Mouse (Mus musculus): ENCODE measurements around the gene Gm17657.
"Not testable (repeated sequence)": the region's sequence is repeated elsewhere in the genome, so short reads cannot be mapped to it uniquely, and the experiment has no call there.

Gene Gm17657

GRCm38 (mm10) chr17:29502005-29502668 is 47.3 kb downstream of the Gm17657 start:
- no peak for DNase-seq (ENCODE audit: low read depth, low spot score)

- DNase-seq (ENCODE audit: low read depth, low spot score), result no peak
Observed at GRCm38 (mm10) chr17:29500802-29501469, 48.5 kb downstream of the Gm17657 start.

- DNase-seq (ENCODE audit: low read depth, low spot score), result no peak
Observed at GRCm38 (mm10) chr17:29500243-29500740, 49.1 kb downstream of the Gm17657 start.

GRCm38 (mm10) chr17:29499511-29499910 is 49.9 kb downstream of the Gm17657 start:
- DNase-seq (ENCODE audit: low read depth, low spot score), result no peak

- not testable (repeated sequence) for DNase-seq (ENCODE audit: low read depth, low spot score)
Observed at GRCm38 (mm10) chr17:29498952-29499351, 50.5 kb downstream of the Gm17657 start.

GRCm38 (mm10) chr17:29498028-29498427 is 51.4 kb downstream of the Gm17657 start:
- no peak for DNase-seq (ENCODE audit: low read depth, low spot score)

GRCm38 (mm10) chr17:29497481-29497880 is 52.0 kb downstream of the Gm17657 start:
- DNase-seq (ENCODE audit: low read depth, low spot score), result not testable (repeated sequence)

- no peak for DNase-seq (ENCODE audit: low read depth, low spot score)
Observed at GRCm38 (mm10) chr17:29497071-29497354, 52.4 kb downstream of the Gm17657 start.

- peak; percentile 46 for DNase-seq (ENCODE audit: low read depth, low spot score)
Observed at GRCm38 (mm10) chr17:29496211-29497070, 53.0 kb downstream of the Gm17657 start.

GRCm38 (mm10) chr17:29494732-29495076 is 54.7 kb downstream of the Gm17657 start:
- no peak for DNase-seq (ENCODE audit: low read depth, low spot score)

GRCm38 (mm10) chr17:29494062-29494731 is 55.2 kb downstream of the Gm17657 start:
- DNase-seq (ENCODE audit: low read depth, low spot score), result peak; percentile 77

- no peak for DNase-seq (ENCODE audit: low read depth, low spot score)
Observed at GRCm38 (mm10) chr17:29493461-29493980, 55.9 kb downstream of the Gm17657 start.

- peak; percentile 88 for DNase-seq (ENCODE audit: low read depth, low spot score)
Observed at GRCm38 (mm10) chr17:29492269-29493191, 56.9 kb downstream of the Gm17657 start.

GRCm38 (mm10) chr17:29491591-29492268 is 57.7 kb downstream of the Gm17657 start:
- peak; percentile 84 for DNase-seq (ENCODE audit: low read depth, low spot score)

- peak; percentile 39 for DNase-seq (ENCODE audit: low read depth, low spot score)
Observed at GRCm38 (mm10) chr17:29490713-29491581, 58.5 kb downstream of the Gm17657 start, which contains the start of gene Pim1. TSS of gene Pim1 (plus strand) at chr17:29490753.

- DNase-seq (ENCODE audit: low read depth, low spot score), result peak; percentile 99
Observed at GRCm38 (mm10) chr17:29489971-29490712, 59.3 kb downstream of the Gm17657 start.

- peak; percentile 61 for DNase-seq (ENCODE audit: low read depth, low spot score)
Observed at GRCm38 (mm10) chr17:29488978-29489970, 60.2 kb downstream of the Gm17657 start.

All from ES-CJ7 (cell line).